Mouse (Mus musculus) MEL (cell line): ENCODE measurements around the gene Gm6583.

Experiments used
- E2F4 ChIP-seq: IDR thresholded peaks from 2 replicates; pipeline ENCODE4 v1.6.1; 2011; ENCODE audit warnings: low read depth, low read length, improper control_type of control experiment, borderline replicate concordance
- JUND ChIP-seq: IDR thresholded peaks from 2 replicates; pipeline ENCODE4 v1.6.1; 2011; ENCODE audit warnings: low read depth, mild to moderate bottlenecking, improper control_type of control experiment, low read length
- MAZ ChIP-seq: IDR thresholded peaks from 2 replicates; pipeline ENCODE4 v1.6.1; 2012; ENCODE audit warnings: low read depth, mild to moderate bottlenecking, inconsistent platforms, low read length, improper control_type of control experiment

GRCm38 (mm10) chr5:112313222-112313885, 42.5 kb downstream of the Gm6583 start:
- no peak for TF ChIP-seq JUND
- TF ChIP-seq E2F4, result no peak
- TF ChIP-seq MAZ, result no peak
